Mouse (Mus musculus) olfactory bulb, adult 2 months (tissue): ENCODE data around the gene Mn1.

Experiments
- CTCF ChIP-seq: fragments of 200-500 bp; IDR thresholded peaks from 2 replicates; pipeline ENCODE4 v1.5.1; 2012; ENCODE audit warnings: low read depth, mild to moderate bottlenecking, low read length, moderate library complexity; ENCODE audit not compliant: insufficient read depth
- POLR2A ChIP-seq: fragments of 200-500 bp; IDR thresholded peaks from 2 replicates; pipeline ENCODE4 v1.6.1; 2012; ENCODE audit warnings: mild to moderate bottlenecking, low read depth, low read length, moderate library complexity; ENCODE audit not compliant: insufficient read depth

DNA sequence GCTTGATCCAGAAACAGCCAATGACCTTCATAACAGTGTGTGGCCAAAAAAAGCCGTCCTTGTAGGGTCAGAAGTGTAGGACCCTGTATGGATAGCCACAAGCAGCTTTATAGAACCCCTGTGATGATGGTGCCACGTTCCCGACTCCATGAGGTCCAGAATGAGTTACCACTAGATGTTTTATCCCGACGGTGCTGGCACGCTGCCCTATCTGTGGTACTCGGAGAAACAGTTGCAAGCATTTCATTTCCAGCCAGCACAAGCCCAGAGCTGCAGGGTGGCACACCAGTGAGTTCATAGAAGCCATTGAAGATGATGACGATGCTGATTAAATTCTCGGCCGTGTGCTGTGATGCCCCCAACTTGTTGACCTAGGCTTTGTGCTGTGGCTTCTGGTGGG, 26.3 kb upstream of the Mn1 start:
- TF ChIP-seq CTCF (no peak), POLR2A (no peak)
